Mouse (Mus musculus): ENCODE measurements around the gene Gm3099. TPM values are rescaled to one million over a fixed set of nuclear protein-coding genes. Genes with fewer than 3 reads are reported as not detected.
"Not testable (repeated sequence)": the region's sequence is repeated elsewhere in the genome, so short reads cannot be mapped to it uniquely, and the experiment has no call there.

The Gm3099 gene
- total RNA-seq (2021) = not detected
- long read RNA-seq, experiment 1 = 0 reads
- long read RNA-seq, experiment 2 = 0 reads

DNA sequence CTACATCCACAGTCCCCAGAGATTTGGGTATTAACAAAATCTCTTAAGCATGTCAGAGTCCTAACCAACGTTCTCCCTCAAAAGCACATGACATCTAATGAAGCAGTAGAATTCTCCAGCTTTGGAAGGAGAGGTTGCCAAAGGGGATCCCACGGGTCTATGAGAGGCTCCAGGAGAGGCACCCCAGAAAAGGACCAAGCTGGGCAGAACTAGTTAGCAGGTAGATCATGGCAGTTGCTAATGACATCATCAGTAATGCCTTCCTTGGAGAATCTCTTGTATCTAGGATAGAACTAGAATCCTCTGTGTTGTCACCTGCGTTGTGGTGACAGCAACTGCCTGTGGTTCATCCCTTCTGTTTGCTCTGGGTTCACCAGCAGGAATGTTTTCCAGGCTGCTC, at the start of gene Gm3099:
TSS of gene Gm3099 (plus strand) at position 301 of the 400 bp plus-strand sequence.
- not testable (repeated sequence) for DNase-seq (ENCODE audit: low spot score in 2 of 2)

GRCm38 (mm10) chr14:3963247-3963646, 34.9 kb upstream of the Gm3099 start, which contains the start of gene Gm3095:
TSS of gene Gm3095 (plus strand) at chr14:3963547.
- DNase-seq (ENCODE audit: low spot score in 2 of 2) = not testable (repeated sequence)

DNA sequence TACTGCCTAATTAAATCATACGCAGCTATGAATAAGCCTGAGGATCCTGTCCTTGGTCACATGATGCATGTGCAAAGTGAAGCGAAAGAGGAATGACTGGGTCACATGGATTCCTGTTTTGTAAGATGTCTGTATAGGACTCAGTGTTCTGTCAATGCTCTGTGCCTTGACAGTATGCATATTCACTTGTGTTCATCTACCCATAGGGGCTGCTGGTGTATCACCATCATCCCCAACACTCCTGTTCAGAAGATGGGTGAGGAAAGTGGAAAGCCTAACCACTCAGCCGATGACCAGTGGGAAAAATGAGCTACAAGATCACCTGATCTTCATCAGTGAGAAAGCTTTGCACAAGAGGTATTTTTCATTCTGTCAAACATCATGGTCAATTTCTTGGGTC, 25.4 kb downstream of the Gm3099 start, which contains the start of gene Gm5796:
TSS of gene Gm5796 (plus strand) at position 301 of the 400 bp plus-strand sequence.
- DNase-seq (ENCODE audit: low spot score in 2 of 2) = not testable (repeated sequence)

Other genes with a start within 250 kb of the Gm3099 start
- gene Gm3002, start 188.3 kb upstream of the Gm3099 start, total RNA-seq (2021) = not detected
- not detected for gene Gm3033, start 152.1 kb upstream of the Gm3099 start, total RNA-seq (2021)
- not detected for gene Gm2916, start 114.2 kb upstream of the Gm3099 start, total RNA-seq (2021)
- gene Gm3029, start 66.6 kb upstream of the Gm3099 start, total RNA-seq (2021) = not detected
- gene Gm3095, start 34.8 kb upstream of the Gm3099 start, total RNA-seq (2021) = not detected
- under 1 TPM in 1 of 2 experiments, not detected in 1; 0.40 TPM for gene Gm5796, start 25.5 kb downstream of the Gm3099 start, total RNA-seq (2021)
- gene Gm3115, start 85.7 kb downstream of the Gm3099 start, total RNA-seq (2021) = not detected
- gene Gm8108, start 112.1 kb downstream of the Gm3099 start, total RNA-seq (2021) = under 1 TPM; 0.32 to 0.36 TPM
- not detected for gene Gm3127, start 166.6 kb downstream of the Gm3099 start, total RNA-seq (2021)
- gene Gm2974, start 184.2 kb downstream of the Gm3099 start, total RNA-seq (2021) = not detected